Mouse (Mus musculus) adrenal gland, adult 2 months (tissue): Measurements from ENCODE around the gene Crygb. TPM values are rescaled to one million over a fixed set of nuclear protein-coding genes. Genes with fewer than 3 reads are reported as not detected.
A peak's percentile ranks its signal among the peaks of the same experiment; 100 is the strongest.

Experiments used
- DNase-seq: peaks from one replicate; pipeline ENCODE4 v3.0.0; 2021
- long read RNA-seq: library from polyadenylated mRNA; stranded (forward); transcript quantifications from one replicate; pipeline ENCODE4 v2.0.0, GENCODE M21; 2021
- polyA plus RNA-seq: library from polyadenylated mRNA; depleted of rRNA; stranded (reverse); fragments of >200 nt; gene quantifications from 2 replicates; pipeline ENCODE4 v1.2.3, GENCODE M21; 2012; rRNA removed
- total RNA-seq, 2 experiments: library from RNA; stranded (reverse); gene quantifications; 2 replicates each; pipeline ENCODE4 v1.2.3; 2021

The Crygb gene
- total RNA-seq = not detected
- not detected in 2 replicates for polyA plus RNA-seq
- long read RNA-seq = 0 reads

DNA sequence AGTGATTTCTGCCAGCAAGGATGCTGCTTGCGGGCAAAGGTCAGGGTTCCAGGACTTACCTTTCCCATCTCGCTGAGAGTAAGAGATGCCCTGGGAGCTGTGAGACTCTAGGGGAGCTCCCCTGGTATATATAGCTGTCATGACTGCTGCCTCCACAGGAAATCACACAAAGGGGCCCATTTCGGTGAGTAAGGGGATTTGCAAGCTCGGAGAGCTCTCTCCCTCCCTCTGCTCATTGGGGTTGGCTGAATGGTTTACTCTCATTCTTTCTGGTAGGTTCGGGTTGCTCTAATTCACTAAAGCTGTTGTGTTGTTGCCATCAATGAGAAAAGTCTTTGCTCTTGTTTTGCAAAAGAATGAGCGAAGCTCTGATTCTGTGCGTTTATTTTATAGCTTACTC is at the start of gene Crygb:
Crygb (minus strand) TSS at position 101 of the 400 bp plus-strand sequence.
- DNase-seq = no peak

- no peak for DNase-seq
These were observed 49.6 kb upstream of the Crygb start for GRCm38 (mm10) chr1:65131671-65132070.

DNA sequence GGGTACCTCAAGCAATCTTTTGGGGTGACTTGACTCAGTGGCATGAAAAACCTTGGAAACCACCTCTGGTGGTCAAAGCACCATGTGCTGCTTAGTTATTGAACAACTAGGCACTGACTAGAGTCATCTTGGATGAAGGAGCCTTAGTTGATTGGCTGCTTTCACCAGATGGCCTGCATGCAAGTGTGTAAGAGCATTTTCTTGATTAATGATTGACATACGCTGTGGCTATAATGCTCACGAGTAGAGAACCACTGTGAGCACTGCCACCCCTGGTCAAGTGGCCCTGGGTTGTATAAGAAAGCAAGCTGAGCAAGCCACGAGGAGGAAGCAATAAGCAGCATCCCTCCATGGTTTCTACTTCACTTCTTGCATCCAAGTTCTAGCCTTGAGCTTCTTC is 48.1 kb upstream of the Crygb start:
- no peak for DNase-seq

DNA sequence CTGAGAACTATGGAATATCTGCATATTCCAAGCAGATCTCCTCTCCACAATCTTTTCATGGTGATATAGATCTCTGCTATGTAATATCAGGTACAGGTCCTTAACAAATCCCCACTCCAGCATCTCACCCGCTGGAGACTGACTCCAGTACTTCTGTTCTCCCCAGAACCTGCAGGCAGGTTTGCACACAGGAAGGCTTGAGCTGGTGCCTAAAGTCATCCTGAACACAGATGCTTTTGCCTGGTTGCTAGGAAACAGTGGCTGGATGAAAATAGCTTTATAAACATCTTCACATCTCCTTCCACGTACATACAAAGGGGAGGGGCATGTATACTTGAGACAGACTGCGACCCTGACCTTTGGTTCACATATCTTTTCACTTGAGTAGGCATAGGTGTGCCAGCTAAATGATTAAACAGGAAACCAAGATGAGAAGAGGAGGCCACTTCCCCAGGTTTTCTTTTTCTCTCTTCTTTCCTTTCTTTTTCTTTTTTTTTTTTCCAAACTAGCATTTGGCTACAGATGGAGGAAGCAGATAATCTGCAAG is 47.6 kb upstream of the Crygb start:
- no peak for DNase-seq

- no peak for DNase-seq
These were observed 40.7 kb upstream of the Crygb start, which contains the start of gene D630023F18Rik for GRCm38 (mm10) chr1:65122574-65123372. D630023F18Rik (minus strand) TSS chr1:65123214.

DNA sequence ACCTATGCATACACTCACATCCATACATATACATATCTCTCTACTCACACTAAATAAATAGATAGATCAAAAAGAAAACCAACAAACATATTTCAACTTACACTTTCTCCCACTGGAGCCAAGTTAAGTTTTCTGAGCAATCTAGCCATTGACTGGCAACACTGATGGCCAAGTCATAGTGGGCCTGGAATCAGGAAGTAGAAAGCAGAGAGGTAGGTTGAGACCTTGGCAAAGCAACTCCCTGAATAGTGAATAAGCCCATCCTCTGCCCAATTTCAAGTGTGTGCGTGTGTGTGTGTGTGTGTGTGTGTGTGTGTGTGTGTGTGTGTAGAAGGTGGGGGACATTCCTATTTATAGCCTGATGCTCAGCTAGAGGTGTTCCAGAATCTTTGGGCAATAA is 37.4 kb upstream of the Crygb start, which contains the start of gene Gm28845:
Gm28845 (minus strand) TSS at position 121 of the 400 bp plus-strand sequence.
- no peak for DNase-seq

DNA sequence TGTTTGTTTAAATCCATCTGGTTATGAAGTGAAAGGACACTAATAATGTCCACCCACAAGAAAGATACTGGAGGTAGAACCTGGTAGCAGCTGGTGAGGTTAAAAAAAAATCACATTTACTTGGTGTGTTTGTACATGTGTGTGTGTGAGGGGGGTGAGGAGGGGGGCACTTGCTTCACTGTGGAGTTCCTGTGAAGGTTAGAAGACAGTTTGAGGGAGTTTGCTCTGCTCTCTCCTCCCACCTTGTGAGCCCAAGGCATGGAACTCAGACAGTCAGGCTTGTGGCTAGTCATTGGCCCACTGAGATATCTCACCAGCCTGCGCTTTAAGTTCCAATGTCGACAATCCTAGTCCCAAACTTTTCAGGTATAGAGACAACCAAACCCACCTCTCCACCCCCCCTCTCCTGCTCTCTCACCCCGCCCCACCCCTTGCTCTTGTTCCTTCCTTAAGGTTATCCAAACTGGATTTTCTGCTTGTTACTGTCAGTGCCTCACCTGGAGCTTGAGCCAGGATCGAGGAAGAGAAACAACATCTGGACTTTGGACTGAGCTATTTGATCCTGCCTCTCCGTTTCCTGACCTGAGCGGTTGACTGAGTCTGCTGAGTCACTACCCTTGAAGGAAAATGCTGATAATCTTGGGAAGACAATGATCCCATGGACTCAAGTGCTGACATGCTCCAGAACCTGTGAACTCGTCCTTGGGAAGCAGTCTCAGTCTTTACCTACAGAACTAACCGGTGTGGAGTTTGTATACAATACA is 36.2 kb upstream of the Crygb start:
- no peak for DNase-seq

GRCm38 (mm10) chr1:65113536-65114172 is 31.6 kb upstream of the Crygb start:
- DNase-seq = peak; percentile 44

DNA sequence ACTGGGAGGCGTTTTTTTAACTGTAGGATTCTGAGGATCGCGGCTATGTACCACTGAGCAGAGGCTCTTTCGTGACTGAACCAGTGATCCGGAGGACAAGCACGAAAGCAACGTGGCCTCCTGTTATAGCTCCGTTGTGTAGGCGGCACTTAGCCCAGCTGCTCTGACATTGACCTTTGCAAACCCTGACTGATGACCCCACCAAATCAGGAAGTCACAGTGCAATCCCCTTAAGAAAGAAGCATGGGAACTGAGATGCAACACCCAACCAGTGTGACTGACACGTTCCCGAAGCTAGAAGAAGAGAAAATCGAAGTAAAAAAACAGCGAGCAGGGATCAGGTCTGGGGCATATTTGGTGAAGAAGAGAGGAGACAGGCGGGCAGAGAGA is 30.7 kb upstream of the Crygb start:
- peak; percentile 51 for DNase-seq

- peak; percentile 76 for DNase-seq
These were observed 30.1 kb upstream of the Crygb start for GRCm38 (mm10) chr1:65112031-65112806.

- no peak for DNase-seq
These were observed 27.8 kb upstream of the Crygb start for GRCm38 (mm10) chr1:65109756-65110435.

GRCm38 (mm10) chr1:65109196-65109595 is 27.1 kb upstream of the Crygb start:
- no peak for DNase-seq

DNA sequence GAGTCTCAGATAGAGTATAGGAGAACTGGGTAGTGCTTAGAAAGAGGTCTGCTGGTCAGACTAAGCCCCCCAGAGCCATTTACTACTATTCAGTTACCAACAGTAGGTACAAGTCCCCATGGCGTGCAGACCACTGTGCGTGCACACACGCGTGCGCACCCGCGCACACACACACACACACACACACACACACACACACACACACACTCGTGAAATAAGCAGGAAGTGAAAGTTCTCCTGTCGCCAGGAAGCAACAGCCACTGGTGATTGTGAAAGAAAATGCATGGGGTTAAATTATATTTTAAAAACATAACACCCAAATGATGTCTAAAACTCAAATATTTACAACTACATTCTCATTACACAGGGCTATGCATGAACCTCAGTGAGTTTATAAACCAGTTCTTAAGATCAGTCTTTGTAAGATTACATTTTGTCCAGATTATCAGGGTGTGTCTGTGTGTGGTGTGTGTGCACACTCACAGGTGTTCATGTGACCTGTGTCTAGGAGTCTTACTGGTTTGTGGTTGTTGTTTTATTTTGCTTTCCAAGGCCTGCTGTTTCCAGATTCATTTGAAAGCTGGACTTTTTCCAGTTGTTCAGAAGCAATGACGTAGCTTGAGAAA is 25.7 kb upstream of the Crygb start:
- no peak for DNase-seq

- no peak for DNase-seq
These were observed 21.2 kb upstream of the Crygb start, which contains the start of gene Cryga for GRCm38 (mm10) chr1:65103273-65103672. Cryga (minus strand) TSS chr1:65103373.

DNA sequence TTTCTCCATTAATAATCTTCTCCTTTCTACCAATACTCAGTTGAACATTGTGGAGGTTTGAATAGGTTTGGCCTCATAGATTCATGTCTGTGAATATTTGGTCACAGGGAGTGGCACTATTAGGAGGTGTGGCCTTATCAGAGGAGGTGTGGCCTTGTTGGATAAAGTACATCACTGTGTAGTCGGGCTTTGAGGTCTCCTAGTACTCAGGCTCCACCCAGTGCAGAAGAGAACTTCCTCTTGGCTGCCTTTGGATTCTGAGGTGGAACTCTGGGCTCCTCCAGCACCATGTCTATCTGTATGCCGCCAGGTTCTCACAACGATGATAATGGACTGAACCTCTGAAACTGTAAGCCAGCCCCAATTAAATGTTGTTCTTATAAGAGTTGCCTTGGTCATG is 14.9 kb upstream of the Crygb start:
- DNase-seq = no peak

DNA sequence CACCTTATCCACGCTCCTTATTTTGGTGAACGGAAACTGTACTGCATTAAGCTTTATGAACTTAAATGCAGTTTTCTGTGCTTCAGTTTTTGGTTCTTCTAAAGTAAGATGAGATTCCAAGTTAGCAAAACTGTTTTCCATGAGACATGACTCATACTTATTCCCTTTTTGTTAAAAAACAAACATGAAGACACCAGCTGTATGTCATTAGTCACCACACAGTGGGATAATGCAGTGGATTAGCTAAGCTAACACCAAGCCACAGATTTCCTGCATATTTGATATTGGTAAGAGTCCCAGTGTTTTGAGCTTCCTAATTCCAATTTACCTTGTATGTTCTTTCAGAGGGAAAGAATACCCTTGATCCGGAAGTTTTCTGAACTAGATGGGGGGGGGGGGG is 9.5 kb upstream of the Crygb start:
- DNase-seq = no peak

DNA sequence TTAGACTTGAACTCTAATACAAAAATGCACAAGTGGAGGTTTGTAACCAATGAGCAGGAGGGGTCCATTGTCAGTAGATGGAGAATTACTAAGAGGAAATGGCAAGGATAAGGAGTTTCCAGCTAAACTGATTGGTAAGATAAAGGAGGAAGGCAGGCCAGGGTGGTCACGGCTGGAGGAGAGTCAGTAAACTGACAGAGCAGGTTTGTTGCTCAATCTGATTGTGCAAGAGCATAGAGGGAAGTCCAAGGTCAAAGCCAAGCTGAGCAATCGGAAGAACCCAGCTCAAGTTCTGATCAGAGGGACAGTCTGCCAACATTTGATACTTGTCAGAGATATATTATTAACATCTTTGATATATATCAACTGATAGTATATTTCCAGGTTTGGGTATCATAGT is 8.3 kb upstream of the Crygb start:
- peak; percentile 86 for DNase-seq

- DNase-seq = peak; percentile 10
These were observed 6.7 kb upstream of the Crygb start for GRCm38 (mm10) chr1:65088567-65089356.

GRCm38 (mm10) chr1:65075607-65076006 is 6.5 kb downstream of the Crygb start:
- no peak for DNase-seq
